Mouse (Mus musculus) CH12.LX (cell line): ENCODE measurements at regions not wholly inside any gene's neighbourhood (a gene's known extent, or its start where the extent isn't known, plus 50 kb on each side); places are given as distances from the start of the nearest gene placed in this dataset.

Experiments
- DNase-seq: peaks from one replicate; pipeline ENCODE4 v3.0.0-alpha.2; 2013; ENCODE audit errors: extremely low read depth
- H3K27ac ChIP-seq: 2 replicates; pipeline ENCODE4 v1.5.1; 2012; ENCODE audit warnings: low read depth, mild to moderate bottlenecking, control low read depth, moderate library complexity; ENCODE audit not compliant: insufficient read depth
- H3K27me3 ChIP-seq: replicated peaks from 2 replicates; pipeline ENCODE3; 2012; ENCODE audit warnings: inconsistent platforms
- H3K36me3 ChIP-seq, 2 experiments: replicated peaks in 1 of 2; 2 replicates each; pipeline versions ENCODE3 to v1.6.1; 2012; ENCODE audit warnings: inconsistent platforms in 1 of 2, low read length in 1 of 2, mild to moderate bottlenecking in 1 of 2, mixed read lengths in 1 of 2, moderate library complexity in 1 of 2; ENCODE audit not compliant: control insufficient read depth in 1 of 2, insufficient read depth in 1 of 2
- H3K4me1 ChIP-seq, 2 experiments: 2 replicates each; pipeline ENCODE4 v1.6.1; 2012; ENCODE audit warnings: inconsistent platforms in 1 of 2, moderate library complexity in 1 of 2; ENCODE audit not compliant: insufficient read depth in 2 of 2, control insufficient read depth in 1 of 2
- H3K4me2 ChIP-seq: 2 replicates; pipeline ENCODE4 v1.6.1; 2012; ENCODE audit warnings: low read depth, mild to moderate bottlenecking, control low read depth; ENCODE audit not compliant: poor library complexity, insufficient read depth, severe bottlenecking
- H3K4me3 ChIP-seq, 3 experiments: fragments of 150-350 bp in 1 of 3; sonication (generic) in 1 of 3; replicated peaks in 1 of 3; 2 replicates each; pipeline versions ENCODE3 to v1.5.1; 2011 to 2012; ENCODE audit warnings: low read depth in 2 of 3, low read length in 2 of 3, mild to moderate bottlenecking in 2 of 3, moderate library complexity in 2 of 3, control low read depth in 1 of 3, improper control_type of control experiment in 1 of 3, inconsistent platforms in 1 of 3, mixed read lengths in 1 of 3; ENCODE audit not compliant: poor library complexity in 1 of 3
- H3K79me2 ChIP-seq: replicated peaks from 2 replicates; pipeline ENCODE4 v1.6.1; 2012; ENCODE audit warnings: mild to moderate bottlenecking, moderate library complexity; ENCODE audit not compliant: control insufficient read depth, poor library complexity, insufficient read depth, severe bottlenecking; ENCODE audit errors: extremely low read depth
- H3K9ac ChIP-seq: 2 replicates; pipeline ENCODE4 v1.6.1; 2012; ENCODE audit warnings: low read depth, mild to moderate bottlenecking, control low read depth, moderate library complexity; ENCODE audit not compliant: insufficient read depth
- H3K9me3 ChIP-seq: replicated peaks from 2 replicates; pipeline ENCODE3; 2012; ENCODE audit warnings: low read length, inconsistent platforms, mixed read lengths
- BHLHE40 ChIP-seq: IDR thresholded peaks from 2 replicates; pipeline ENCODE4 v1.6.1; 2011; ENCODE audit warnings: mild to moderate bottlenecking, low read depth, low read length, improper control_type of control experiment
- CHD1 ChIP-seq: IDR thresholded peaks from 2 replicates; pipeline ENCODE4 v1.6.1; 2012; ENCODE audit warnings: low read depth, low read length, improper control_type of control experiment, inconsistent platforms
- CHD2 ChIP-seq: IDR thresholded peaks from 2 replicates; pipeline ENCODE4 v1.6.1; 2011; ENCODE audit warnings: low read length, improper control_type of control experiment
- ELF1 ChIP-seq: IDR thresholded peaks from 2 replicates; pipeline ENCODE4 v1.6.1; 2014; ENCODE audit warnings: low read depth, mild to moderate bottlenecking, inconsistent platforms, low read length, improper control_type of control experiment
- GABPA ChIP-seq: IDR thresholded peaks from 2 replicates; pipeline ENCODE4 v1.6.1; 2012; ENCODE audit warnings: low read depth, low read length, improper control_type of control experiment, inconsistent platforms; ENCODE audit not compliant: insufficient replicate concordance
- HCFC1 ChIP-seq: IDR thresholded peaks from 2 replicates; pipeline ENCODE4 v1.6.1; 2012; ENCODE audit warnings: low read depth, mild to moderate bottlenecking, inconsistent platforms, low read length, improper control_type of control experiment
- KAT2A ChIP-seq: IDR thresholded peaks from 2 replicates; pipeline ENCODE4 v1.6.1; 2012; ENCODE audit warnings: low read length, improper control_type of control experiment, inconsistent platforms; ENCODE audit not compliant: insufficient replicate concordance
- MAZ ChIP-seq: IDR thresholded peaks from 2 replicates; pipeline ENCODE4 v1.6.1; 2012; ENCODE audit warnings: low read depth, mild to moderate bottlenecking, inconsistent platforms, low read length, improper control_type of control experiment, moderate library complexity
- MEF2A ChIP-seq: IDR thresholded peaks from 2 replicates; pipeline ENCODE4 v1.6.1; 2014; ENCODE audit warnings: low read depth, mild to moderate bottlenecking, inconsistent platforms, low read length, improper control_type of control experiment, borderline replicate concordance
- NELFE ChIP-seq: IDR thresholded peaks from 2 replicates; pipeline ENCODE4 v1.6.1; 2011; ENCODE audit warnings: low read depth, low read length, improper control_type of control experiment
- NRF1 ChIP-seq: IDR thresholded peaks from 2 replicates; pipeline ENCODE4 v1.6.1; 2014; ENCODE audit warnings: low read depth, mild to moderate bottlenecking, inconsistent platforms, low read length, improper control_type of control experiment, moderate library complexity
- PAX5 ChIP-seq: IDR thresholded peaks from 2 replicates; pipeline ENCODE4 v1.6.1; 2012; ENCODE audit warnings: low read length, inconsistent platforms, mixed read lengths
- TBP ChIP-seq: conservative IDR thresholded peaks from 2 replicates; pipeline ENCODE4 v1.6.1; 2011; ENCODE audit warnings: low read depth, low read length, improper control_type of control experiment
- ZKSCAN1 ChIP-seq: IDR thresholded peaks from 2 replicates; pipeline ENCODE4 v1.6.1; 2012; ENCODE audit warnings: low read depth, inconsistent platforms, low read length, improper control_type of control experiment, borderline replicate concordance
- dilution Hi-C: fragments of 300-500 bp; cut with MboI; formaldehyde crosslinking; loops from 2 replicates; pipeline ENCODE4 v1.14.3; 2020; ENCODE audit warnings: low sequenced_read_pairs; ENCODE audit not compliant: extremely low pct_unique_long_range_greater_than_20kb, extremely low pct_ligation_motif_present
- in situ Hi-C: fragments of 300-500 bp; cut with MboI; formaldehyde crosslinking; loops from 3 replicates; pipeline ENCODE4 v1.14.3; 2019; ENCODE audit warnings: low sequenced_read_pairs, low pct_ligation_motif_present, low pct_unique_long_range_greater_than_20kb, mixed read lengths

DNA sequence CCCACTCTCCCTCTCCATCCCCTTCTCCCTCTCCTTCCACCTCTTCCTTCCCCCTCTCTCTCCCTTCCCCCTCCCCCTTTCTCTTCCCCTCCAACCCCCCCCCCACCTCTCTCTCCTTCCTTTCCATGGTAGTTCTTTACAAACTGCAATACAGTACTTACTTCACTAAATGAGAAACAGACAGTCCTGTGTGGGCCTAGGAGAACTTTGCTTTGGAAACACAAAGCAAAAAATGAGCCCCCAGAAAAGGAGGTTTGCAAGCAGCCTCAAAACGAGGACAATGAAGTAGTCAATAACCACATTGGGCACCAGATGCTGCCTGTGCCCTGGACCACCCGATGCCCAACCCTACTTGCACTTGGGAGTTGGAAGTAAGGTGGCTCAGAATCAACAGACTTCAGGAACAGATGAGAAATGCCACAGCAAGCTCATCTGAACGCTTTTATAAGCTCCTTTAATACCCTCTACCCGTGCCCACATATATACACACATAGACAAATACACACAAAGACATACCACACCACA, 256.5 kb upstream of the Habp2 start:
- Histone ChIP-seq H3K9me3 (peaks cover 8% of the 10 kb centered on the region), H3K27me3 (peaks cover 41% of the 10 kb centered on the region), H3K27ac (no peak overlapping the region), H3K36me3 (no peaks in the 10 kb centered on the region), H3K4me2 (no peak overlapping the region), H3K4me1 (no peaks in the 10 kb centered on the region)
- dilution Hi-C loops: no loop called here
- TF ChIP-seq MEF2A: no peak
- TF ChIP-seq, all 38 proteins: peak for 0
- in situ Hi-C loops: no loop called here
- Histone ChIP-seq H3K4me3 (no peak overlapping the region), H3K9ac (no peak overlapping the region), H3K79me2 (no peaks in the 10 kb centered on the region)
- DNase-seq: no peak

DNA sequence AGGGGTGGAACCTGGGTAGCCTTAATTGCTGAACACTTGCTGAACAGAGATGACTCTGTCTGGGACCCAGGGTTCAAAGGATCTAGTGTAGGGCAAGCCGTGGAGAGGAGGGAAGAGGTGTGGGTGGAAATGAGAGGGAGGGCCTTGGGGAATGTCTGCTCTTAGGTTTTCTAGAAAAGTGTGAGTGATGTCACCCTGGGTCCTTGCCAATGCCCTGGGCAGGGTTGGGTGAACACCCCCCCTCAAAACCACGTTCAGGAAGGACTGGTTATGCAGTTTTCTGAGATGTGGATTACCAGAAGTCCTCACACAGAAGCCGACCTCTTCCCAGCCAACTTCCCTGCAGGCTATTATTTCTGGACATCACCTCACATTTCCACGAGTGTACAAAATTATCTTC, 252.4 kb upstream of the Habp2 start:
- Histone ChIP-seq H3K27ac (no peak overlapping the region), H3K4me1 (no peaks in the 10 kb centered on the region), H3K27me3 (peaks cover 41% of the 10 kb centered on the region), H3K79me2 (no peaks in the 10 kb centered on the region), H3K9me3 (peaks cover 2% of the 10 kb centered on the region), H3K9ac (no peak overlapping the region)
- no peak for TF ChIP-seq MEF2A
- no peak for TF ChIP-seq PAX5
- TF ChIP-seq GABPA: no peak
- no peak for TF ChIP-seq MAZ
- no peak for TF ChIP-seq NRF1
- TF ChIP-seq CHD2: no peak
- no peak for TF ChIP-seq BHLHE40
- no peak for TF ChIP-seq NELFE
- no peak for TF ChIP-seq ZKSCAN1
- TF ChIP-seq ELF1: no peak
- TF ChIP-seq HCFC1: no peak
- TF ChIP-seq, all 38 proteins: peak for 0
- no peak for DNase-seq
- Histone ChIP-seq H3K4me2 (no peak overlapping the region), H3K4me3 (no peak overlapping the region), H3K36me3 (no peaks in the 10 kb centered on the region)
- in situ Hi-C loops: no loop called here
- dilution Hi-C loops: no loop called here

DNA sequence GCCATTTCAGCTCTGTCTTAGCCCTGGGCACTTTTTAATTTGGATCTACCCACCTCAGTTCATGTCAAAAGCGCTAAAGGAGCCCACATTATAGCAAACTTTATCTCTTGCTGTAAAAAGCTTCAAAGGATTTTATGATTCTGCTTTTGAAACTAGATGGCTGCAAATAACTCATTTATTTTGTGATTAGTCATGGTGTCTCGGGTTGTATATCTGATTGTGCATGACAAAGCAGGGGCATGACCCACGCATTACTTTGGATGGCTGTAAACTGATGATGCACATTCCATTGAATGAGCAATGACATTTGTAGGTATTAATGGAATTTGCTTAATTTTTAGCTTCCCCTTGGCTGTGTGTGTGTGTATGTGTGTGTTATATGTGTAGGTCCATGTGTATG, 249.4 kb upstream of the Habp2 start:
- TF ChIP-seq HCFC1: no peak
- no peak for TF ChIP-seq KAT2A
- TF ChIP-seq MAZ: no peak
- no peak for TF ChIP-seq TBP
- no peak for TF ChIP-seq CHD2
- TF ChIP-seq NELFE: no peak
- TF ChIP-seq NRF1: no peak
- TF ChIP-seq CHD1: no peak
- TF ChIP-seq, all 38 proteins: peak for 0
- no peak overlapping the region for H3K4me2 ChIP-seq

More for the DNA sequence above, 249.4 kb upstream of the Habp2 start:
- Histone ChIP-seq H3K27ac (no peak overlapping the region), H3K36me3 (no peaks in the 10 kb centered on the region), H3K9ac (no peak overlapping the region), H3K4me3 (no peak overlapping the region), H3K9me3 (no peaks in the 10 kb centered on the region), H3K79me2 (no peaks in the 10 kb centered on the region), H3K4me1 (no peaks in the 10 kb centered on the region), H3K27me3 (peaks cover 29% of the 10 kb centered on the region)
- in situ Hi-C loops (no loop called here), dilution Hi-C loops (no loop called here)
- no peak for DNase-seq
